Mouse (Mus musculus): ENCODE data around the gene Creb1. TPM values are rescaled to one million over a fixed set of nuclear protein-coding genes. Genes with fewer than 3 reads are reported as not detected.
A peak's percentile ranks its signal among the peaks of the same experiment; 100 is the strongest.
"Not testable (repeated sequence)": the region's sequence is repeated elsewhere in the genome, so short reads cannot be mapped to it uniquely, and the experiment has no call there.

Gene Creb1
- total RNA-seq, 2 experiments from 2014 or later, result 44.2 to 48.9 TPM

DNA sequence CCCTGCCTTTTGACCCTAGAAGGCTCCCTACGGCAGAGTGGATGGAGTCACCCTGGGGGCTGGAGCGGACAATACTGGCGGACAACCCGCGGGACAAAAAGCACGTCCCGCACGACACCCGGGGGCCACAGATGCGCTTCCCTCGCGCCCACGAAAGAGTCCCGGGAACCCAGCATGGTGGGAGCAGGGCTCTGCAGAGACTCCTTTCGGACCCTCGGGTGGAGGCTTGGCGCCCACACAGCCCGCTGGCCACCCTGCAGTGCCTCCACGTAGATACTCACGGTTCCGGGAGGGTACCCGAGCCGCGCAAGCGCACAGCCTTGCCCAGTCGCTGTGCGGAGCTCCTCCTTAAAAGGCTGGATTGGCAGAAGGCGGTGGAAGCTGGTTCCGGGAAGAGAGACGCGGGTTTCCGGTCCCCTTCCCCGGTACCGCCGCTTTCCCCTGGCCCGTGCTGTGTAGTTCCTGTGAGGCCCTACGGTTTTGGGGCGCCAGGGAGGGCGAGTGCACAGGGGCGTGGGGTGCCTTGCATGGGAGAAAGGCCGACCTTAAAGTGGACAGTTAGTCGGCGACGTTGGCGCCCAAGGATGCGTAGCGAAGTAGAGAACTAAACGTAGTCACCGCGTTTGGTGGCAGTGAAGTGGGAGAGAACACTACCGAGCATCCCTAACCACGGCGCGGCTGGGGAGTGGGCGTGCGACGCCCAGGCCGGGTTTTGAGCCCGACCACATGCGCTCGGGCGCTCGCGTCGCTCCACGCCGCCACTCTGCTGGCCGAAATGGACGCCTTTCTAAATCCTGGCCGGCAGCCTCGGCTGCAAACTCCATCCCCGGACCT, 84.7 kb downstream of the Creb1 start, which contains the start of gene Mettl21a:
Gene Mettl21a, minus strand, starts transcription at position 362 of the 834 bp plus-strand sequence.
- peak; percentile 95 to 96 for DNase-seq (ENCODE audit: low spot score in 2 of 2)

DNA sequence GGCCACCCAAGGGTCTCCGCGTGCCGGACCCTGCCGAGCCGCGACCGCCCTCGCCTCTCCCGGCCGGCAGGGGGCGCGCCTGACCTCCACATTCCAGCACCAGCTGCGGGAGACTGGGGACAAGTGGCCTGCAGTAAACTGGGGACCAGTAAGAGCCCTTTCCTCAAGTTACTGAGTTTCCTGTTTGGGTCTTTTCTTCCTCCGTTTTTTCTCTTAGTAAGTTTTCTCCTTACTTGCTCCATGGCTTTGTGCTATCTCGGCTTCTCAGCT, 85.2 kb downstream of the Creb1 start:
- peak; percentile 90 to 91 for DNase-seq (ENCODE audit: low spot score in 2 of 2)

DNA sequence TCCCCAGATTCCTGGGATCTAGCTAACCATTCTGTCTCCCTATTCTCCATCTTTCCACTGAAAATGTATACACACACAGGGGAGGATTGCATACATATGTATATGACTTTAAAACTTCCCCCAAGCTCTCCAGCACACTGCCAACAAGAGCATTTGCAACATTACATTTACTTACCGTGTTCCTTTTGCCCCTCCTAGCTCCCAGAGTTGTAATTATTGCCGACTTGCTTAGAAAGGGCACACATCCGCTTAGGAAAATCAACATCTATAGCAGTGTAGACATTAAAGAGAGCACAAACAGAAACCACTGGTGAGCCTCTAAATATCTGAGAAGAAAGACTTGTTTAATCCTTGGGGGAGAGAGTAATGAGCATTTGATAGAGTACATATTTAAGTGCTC, 85.8 kb downstream of the Creb1 start:
- no peak for DNase-seq (ENCODE audit: low spot score in 2 of 2)

DNA sequence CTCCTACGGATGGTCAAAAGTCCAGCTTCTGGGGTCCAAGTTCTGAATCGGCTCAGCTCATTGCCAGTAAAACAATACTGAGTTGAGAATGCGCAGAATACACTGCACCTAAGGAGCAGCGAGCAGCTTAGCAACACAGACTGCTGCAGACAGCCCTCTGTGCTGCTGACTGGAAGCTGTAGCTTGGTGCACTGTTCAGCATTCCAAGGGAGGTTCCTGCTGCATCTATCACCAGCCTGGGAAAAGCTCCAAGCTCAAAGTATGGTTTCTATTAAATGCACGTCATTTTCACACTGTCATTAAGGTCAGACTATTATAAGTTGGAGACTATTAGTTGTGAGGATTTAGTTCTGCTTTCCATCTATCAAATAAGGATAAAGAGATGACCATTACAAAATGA, 88.7 kb downstream of the Creb1 start:
- no peak for DNase-seq (ENCODE audit: low spot score in 2 of 2)

DNA sequence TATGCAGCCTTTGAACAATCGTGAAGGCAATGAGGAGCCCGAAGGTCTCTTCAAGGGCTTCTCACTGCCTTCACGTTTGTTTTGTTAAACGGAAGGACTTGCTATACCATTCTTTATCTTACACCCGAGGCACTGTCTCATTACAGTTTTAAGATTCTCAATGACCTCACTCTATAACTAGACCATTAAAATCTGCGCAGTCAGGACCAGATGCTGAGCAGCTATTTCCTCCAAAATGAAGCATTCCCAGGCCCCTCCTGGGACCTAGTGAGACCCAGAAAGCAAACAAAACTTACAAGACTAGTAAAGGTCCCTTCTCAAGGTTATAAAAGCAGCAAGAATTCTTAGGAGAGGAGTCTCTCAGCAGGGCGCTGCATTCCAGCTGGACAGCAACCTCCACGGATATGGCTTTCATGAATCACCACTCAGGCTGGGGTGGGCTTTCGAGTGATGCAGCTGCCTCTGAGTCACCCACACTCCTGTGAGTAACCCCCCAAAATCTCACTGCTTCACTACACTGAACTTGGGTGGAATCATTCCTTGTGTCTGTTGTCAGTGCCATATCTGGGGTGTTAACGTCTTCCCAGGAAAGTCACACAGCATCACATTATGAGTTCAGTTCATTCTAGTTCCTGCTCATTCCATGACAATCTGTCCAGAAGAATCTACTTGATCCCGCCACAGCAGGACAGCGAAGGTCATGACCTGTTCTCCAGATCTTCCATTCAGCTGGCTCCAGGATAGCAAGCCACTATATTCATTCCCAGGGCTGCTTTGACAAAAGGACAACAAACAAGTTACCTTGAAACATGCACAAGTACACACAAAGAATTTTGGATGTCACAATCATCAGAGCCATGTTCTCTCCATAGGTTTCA, 91.4 kb downstream of the Creb1 start:
- DNase-seq (ENCODE audit: low spot score in 2 of 2), result no peak

DNA sequence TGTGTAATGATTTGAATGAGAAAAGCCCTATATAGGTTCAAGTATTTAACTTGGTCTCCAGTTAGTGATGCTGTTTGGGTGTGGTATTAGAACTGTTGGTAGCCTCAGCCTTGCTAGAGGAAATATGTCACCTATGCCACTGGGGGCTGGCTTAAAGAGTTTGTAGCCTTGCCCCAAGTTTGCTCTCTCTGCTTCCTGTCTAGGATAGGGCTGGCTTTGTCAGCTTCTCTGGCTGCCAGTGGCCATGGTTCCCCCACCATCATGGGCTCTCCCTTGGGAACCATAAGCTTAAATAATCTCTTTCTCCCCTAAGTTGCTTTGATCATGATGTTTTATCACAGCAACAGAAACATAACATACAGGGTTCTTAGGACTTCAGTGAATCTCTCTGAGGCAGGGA, 92.8 kb downstream of the Creb1 start:
- DNase-seq (ENCODE audit: low spot score in 2 of 2), result no peak

DNA sequence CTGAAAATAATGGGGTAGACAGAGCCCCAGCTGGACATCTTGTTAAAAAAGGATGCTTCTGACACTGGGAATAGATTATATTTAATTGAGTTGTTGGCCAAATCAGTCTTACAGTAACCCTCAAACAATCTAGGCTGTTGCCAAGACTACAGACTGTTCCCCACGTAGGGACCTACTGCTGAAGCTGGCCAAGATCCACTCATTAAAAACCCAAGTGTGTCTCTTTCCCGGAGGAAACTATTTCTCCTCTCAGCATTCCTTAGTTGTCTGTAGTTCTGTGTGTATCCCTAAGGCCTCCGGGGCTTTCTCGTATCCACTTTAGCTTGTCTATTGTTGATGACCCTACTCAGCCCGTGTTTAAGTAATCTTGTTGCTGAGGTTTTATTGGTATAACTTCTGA, 99.1 kb downstream of the Creb1 start:
- DNase-seq (ENCODE audit: low spot score in 2 of 2), result no peak

DNA sequence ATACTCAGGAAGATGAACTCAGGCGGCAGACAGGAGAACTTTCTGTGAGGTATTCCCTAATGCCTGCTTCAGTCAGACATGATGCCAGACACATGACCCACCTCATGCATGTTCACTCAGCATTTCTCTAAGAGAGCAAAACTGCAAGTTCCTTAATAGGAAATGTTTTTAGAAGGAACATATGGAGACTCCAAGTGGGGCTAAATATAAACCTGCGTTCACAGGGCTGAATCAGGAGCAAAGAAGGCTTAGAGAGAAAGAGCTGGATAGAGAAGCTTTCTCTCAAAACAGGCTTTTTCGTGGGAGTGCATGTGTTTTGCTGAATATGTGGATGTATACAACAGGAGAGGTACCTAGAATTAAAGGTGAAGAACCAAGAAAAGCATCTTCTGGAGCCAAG, 100.8 kb downstream of the Creb1 start:
- DNase-seq (ENCODE audit: low spot score in 2 of 2), result no peak

DNA sequence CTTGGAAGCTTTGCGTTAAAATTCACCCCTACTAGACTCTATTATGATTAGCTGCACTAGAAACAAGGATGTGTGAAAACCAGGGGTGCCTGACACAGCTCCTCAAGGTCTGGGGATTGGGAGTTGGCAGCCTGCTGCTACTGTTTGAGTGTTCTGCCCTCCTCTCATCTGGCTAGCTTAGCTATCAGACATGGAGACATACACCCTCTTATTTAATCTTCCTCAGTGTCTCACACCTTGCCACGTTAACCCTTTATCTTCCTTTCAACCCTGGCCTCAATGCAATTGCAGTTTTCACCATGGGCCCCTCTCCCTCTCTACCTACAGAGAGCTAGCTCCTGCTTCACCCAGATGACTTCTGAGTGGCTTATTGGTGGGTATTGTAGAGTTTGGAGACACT, 103.2 kb downstream of the Creb1 start:
- no peak for DNase-seq (ENCODE audit: low spot score in 2 of 2)

DNA sequence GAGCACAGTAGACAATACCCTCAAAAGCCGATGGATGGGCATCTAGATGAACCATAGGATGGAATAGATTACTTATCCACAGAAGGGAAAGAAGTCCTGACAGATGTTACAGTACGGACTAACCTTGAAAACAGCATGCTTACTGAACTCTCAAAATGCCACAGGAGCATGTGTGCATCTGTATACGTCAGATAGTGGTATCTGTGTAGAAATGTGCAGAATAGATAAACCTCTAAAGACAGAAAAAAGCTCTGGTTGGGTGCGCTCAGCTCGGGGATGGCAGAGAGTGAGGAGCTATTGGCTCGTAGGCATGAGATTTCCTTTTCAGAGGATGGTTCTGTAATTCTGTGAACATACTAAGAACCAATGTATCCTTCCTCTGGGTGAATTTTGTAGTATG, 106.8 kb downstream of the Creb1 start:
- no peak for DNase-seq (ENCODE audit: low spot score in 2 of 2)

DNA sequence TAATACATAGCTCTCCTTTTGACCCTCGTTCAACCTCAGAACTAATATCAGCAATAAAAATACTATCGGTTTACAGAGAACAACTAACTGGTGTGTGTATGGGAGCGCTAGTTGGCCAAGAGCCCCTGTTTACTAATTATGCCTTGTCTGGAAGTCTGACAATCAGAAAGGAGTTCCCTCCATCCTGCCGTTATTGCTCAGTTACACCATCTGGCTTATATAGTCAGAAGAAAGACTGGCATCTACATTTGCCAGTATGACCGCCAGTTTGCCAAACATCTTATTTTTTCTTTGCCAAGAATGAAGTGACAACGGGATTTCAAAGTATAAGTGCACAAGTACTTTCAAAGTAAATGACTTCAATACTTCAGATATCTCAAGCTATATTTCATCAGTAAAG, 108.6 kb downstream of the Creb1 start:
- peak in 1 of 2 experiments; percentile 18 for DNase-seq (ENCODE audit: low spot score in 2 of 2)

DNA sequence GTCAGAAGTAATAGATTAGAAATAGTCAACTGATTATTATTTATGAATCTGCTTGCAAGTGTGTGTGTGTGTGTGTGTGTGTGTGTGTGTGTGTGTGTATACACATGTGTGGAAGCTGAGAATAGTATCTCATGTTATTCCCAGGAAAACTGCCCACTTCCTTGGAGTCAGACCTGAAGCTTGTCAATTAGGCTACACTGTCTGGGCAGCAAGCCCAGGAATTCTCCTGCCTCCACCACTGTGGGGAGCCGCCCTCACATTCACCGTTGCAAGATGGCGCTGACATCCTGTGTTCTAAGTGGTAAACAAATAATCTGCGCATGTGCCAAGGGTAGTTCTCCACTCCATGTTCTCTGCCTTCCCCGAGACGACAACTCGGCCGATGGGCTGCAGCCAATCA, 110.1 kb downstream of the Creb1 start:
- not testable (repeated sequence) for DNase-seq (ENCODE audit: low spot score in 2 of 2)

DNA sequence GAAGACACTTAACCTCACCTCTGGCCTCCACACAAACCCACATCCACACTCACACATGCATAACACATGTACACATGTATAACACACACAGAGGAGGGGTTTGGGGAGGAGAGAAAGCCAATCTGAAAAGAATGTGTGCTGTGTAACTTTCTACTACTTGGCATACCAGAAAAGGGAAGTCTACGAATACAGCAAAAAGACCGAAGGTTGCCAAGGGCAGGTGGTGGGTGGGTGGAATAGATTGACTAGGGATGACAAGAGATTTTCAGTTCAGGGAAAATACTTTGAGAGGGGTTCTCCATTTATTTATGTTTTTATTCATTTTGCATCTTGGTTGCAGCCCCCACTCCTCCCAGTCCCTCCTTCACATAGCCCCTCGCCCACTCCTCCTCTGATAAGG, 112.1 kb downstream of the Creb1 start:
- DNase-seq (ENCODE audit: low spot score in 2 of 2), result peak in 1 of 2 experiments; percentile 45

DNA sequence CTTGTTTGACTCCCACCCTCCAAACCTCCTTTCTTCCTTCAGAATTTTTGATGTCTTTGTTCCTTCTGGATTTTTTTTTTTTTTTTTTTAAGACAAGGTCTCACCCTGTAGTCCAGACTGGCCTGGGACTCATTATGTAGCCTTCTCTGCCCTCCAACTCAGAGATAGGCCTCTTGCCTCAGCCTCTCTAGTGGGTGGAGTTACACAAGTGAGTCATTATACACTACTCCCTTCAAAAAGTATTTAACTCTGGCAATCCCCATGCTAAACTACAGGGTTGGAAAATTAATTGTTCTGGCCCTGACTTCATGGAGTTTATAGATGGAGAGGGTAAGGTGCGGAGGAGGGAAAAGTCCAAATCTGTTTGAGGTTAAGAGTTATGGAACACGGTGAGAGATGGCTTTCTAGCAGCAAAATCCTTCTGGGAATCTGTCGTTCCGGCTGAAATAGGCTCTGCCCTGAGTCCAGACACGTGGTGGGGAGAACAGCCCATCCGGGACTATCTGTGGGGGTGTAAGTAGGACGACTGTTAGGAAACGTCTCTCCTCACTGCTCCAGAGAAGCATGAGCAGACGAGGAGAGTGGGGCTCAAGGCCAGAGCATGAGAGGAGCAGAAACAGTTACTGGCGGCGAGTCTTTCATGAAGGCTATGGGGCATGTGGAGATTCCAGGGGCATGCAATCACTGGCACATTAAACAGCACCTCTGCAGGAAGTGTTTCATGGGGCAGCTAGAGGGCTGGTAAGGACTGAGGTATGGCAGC, 117.1 kb downstream of the Creb1 start:
- no peak for DNase-seq (ENCODE audit: low spot score in 2 of 2)

DNA sequence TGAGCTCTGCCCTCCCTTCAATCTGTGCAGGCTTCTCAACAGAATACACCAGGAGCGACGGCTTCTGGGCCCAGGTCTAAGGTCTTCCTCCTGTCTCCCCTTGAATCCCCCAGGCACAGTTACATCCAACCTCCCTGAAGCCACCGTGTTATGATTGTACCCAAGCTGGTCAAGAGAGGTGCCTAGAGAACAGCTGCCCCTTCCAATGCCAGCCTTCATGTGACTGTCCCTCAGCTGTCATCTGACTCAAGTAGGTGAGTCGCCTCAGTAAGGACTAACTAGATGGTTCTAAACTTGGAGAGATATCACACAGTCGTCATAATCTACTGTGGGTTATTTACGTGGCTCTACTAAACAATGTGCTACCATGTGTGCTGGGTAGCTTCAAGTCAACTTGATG, 121.3 kb downstream of the Creb1 start:
- no peak for DNase-seq (ENCODE audit: low spot score in 2 of 2)

Other genes with a start within 250 kb of the Creb1 start
- 10 to 100 TPM in 1 of 2 experiments, 1 to 10 TPM in 1; 8.5 to 11.8 TPM for gene Mettl21a, start 84.6 kb downstream of the Creb1 start, total RNA-seq (2021)
- gene Ccnyl1, start 157.8 kb downstream of the Creb1 start, total RNA-seq (2021), result 10 to 100 TPM; 19.5 to 23.9 TPM
- gene Fzd5, start 205.1 kb downstream of the Creb1 start, total RNA-seq (2021), result 1 to 10 TPM; 1.1 to 1.2 TPM

Data from layer of hippocampus, postnatal 14 days (tissue).